Mouse (Mus musculus) heart, postnatal 0 days (tissue): ENCODE results near the gene Psma3.

Experiments
- CTCF ChIP-seq: IDR thresholded peaks from 2 replicates; pipeline ENCODE4 v1.5.1; 2016; ENCODE audit warnings: antibody characterized with exemption, control low read depth, low read depth
- EP300 ChIP-seq: IDR thresholded peaks from 2 replicates; pipeline ENCODE4 v1.6.1; 2016; ENCODE audit warnings: antibody characterized with exemption, low read depth

- TF ChIP-seq CTCF (no peak), EP300 (no peak)
Measured at GRCm38 (mm10) chr12:71006141-71006540, 31.7 kb downstream of the Psma3 start.
